Mouse (Mus musculus): Measurements from ENCODE around the gene Gm40193.
A peak's percentile ranks its signal among the peaks of the same experiment; 100 is the strongest.
"Not testable (repeated sequence)": the region's sequence is repeated elsewhere in the genome, so short reads cannot be mapped to it uniquely, and the experiment has no call there.

Gene Gm40193

DNA sequence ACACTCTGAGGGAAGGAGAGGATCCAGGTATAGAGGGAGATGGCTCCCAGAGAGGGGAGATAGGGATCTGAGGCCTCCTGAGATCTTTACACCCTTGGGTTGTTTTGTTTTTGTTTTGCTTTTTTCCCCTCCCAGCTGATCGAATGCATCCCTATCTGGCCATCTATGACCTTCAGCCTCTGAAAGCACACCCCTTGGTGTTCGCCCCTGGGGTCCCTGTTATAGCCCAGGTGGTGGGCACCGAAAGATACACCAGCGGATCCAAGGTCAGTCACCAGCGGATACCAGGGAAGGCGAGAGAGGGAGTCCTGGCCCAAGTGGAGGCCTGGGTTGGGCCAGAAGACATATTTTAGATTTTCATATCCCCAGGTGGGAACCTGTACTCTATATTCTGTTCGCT is 8.2 kb upstream of the Gm40193 start:
- DNase-seq (ENCODE audit: low read depth): peak; percentile 22

DNA sequence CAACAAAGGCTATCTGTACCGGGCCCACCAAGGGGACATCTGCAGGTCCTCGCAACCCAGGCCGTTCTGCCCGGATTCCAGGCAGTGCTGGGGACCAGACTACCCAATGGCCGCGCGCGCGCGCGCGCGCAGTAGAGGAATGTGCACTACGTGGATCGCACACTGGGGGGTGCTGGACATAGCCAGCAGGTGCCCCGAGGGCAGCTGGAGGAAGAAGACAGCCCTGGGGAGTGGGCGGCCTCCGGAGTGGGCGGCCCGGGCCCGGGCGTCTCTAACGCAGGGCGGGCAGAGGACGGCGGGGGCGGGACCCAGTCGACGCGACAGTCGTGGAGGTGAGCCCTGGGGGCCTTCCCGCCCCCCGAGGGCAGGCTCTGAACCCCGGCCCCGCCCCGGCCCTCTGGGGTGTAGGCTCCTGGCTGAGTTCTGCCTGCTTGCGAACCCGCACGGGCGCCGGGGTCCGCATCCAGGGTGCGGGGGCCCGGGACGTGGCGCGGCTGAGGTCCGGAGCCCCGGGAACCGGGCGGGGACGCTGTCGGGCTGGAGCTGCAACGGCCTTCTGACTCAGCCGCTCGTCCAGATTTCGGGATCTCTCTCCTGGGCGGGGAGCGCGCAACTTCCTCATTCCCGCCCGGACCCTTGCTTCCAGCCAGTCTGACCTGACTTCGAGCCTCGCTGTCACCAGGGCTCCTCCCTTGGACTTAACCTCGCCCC is 7.3 kb upstream of the Gm40193 start, which contains the start of gene Pld2:
TSS of gene Pld2 (plus strand) at position 188 of the 711 bp plus-strand sequence.
- peak; percentile 91 for DNase-seq (ENCODE audit: low read depth)

DNA sequence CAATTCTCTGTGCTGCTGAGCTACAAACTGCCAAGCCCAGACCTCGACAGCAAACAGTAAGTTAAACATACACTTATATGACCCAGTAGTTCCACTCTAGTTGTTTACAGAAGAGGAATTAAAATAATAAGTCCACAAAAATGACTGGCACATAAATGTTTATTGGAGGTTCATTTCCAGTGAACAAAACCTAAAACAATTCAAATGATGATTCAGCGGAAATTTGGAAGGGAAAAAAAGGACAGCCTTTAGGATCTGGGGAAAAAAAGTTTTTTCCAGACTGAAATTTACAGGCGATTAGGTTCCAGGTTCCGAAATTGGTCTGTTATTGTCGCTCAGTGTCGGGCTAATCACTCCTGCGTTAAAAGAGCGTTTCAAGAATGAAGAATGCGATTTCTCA is 6.7 kb upstream of the Gm40193 start:
- DNase-seq (ENCODE audit: low read depth): no peak

DNA sequence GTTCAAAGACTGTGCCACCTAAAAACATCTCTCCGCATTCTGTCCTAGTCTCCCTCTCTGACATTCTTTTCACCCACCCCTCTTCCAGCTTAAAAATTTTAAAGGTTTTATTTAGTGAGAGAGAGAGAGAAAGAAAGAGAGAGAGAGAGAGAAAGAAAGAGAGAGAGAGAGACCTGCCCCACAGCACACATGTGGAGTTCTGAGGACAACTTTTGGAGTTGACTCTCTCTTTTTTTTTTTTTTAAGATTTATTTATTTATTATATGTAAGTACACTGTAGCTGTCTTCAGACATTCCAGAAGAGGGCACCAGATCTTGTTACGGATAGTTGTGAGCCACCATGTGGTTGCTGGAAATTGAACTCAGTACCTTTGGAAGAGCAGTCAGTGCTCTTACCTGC is 1.7 kb downstream of the Gm40193 start:
- DNase-seq (ENCODE audit: low read depth): not testable (repeated sequence)

GRCm38 (mm10) chr11:70528610-70529009 is 4.1 kb downstream of the Gm40193 start:
- no peak for DNase-seq (ENCODE audit: low read depth)

GRCm38 (mm10) chr11:70526211-70526610 is 6.5 kb downstream of the Gm40193 start:
- no peak for DNase-seq (ENCODE audit: low read depth)

- DNase-seq (ENCODE audit: low read depth): peak; percentile 34
Observed at GRCm38 (mm10) chr11:70525726-70526125, 7.0 kb downstream of the Gm40193 start.

DNA sequence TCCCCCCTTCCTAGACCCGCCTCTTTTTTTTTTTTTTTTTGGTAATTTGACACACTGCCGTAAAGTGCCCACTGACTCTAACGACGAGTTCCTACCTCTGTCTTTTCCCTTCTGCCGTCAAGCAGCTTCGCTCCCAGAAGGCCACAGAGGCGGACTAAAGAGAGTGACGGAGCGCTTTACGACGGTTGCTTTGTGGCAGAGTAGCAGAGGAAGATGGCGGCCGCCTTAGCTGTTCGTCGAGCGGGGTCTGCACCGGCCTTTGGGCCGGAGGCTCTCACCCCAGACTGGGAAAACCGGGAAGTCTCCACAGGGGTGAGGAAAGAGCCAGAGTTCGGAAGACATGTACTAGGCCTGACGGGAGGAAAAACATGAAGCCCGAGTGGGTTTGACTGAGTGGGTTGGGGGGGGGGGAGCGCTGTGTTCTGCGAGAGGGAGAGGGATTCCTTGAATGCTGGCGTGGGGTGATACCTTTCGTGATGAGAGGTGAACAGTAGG is 7.5 kb downstream of the Gm40193 start, which contains the start of gene Psmb6:
TSS of gene Psmb6 (plus strand) at position 184 of the 495 bp plus-strand sequence.
- peak; percentile 97 for DNase-seq (ENCODE audit: low read depth)

GRCm38 (mm10) chr11:70524782-70525181 is 8.0 kb downstream of the Gm40193 start:
- DNase-seq (ENCODE audit: low read depth): no peak

DNA sequence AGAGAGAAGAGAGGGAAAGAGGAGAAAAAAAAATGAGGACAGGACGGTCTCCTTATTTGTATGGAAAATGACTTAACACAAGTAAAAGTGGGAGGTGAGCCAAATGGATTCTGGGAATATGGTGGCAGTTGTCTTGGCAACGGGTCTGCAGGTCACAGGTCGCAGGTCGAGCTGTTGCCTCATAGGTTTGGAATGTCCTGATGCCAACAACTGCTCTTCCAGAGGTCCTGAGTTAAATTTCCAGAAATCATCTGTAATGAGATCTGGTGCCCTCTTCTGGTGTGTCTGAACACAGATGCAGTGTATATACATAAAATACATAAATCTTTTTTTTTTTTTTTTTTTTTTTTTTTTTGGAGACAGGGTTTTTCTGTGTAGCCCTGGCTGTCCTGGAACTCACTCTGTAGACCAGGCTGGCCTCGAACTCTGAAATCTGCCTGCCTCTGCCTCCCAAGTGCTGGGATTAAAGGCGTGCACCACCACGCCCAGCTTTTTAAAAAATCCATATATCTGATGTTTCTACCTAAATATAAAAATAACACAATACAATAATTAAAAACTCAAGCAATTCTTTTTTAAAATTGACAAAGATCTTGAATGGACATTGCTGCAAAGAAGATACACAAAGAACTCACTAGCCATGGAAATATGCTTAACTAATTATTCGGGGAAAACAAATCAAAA is 9.3 kb downstream of the Gm40193 start:
- DNase-seq (ENCODE audit: low read depth): not testable (repeated sequence)

GRCm38 (mm10) chr11:70520178-70520769 is 12.5 kb downstream of the Gm40193 start:
- no peak for DNase-seq (ENCODE audit: low read depth)

- DNase-seq (ENCODE audit: low read depth): no peak
Observed at GRCm38 (mm10) chr11:70518923-70519322, 13.8 kb downstream of the Gm40193 start, which contains the start of gene Gltpd2. TSS of gene Gltpd2 (plus strand) at chr11:70519196.

- no peak for DNase-seq (ENCODE audit: low read depth)
Observed at GRCm38 (mm10) chr11:70518436-70518835, 14.3 kb downstream of the Gm40193 start.

DNA sequence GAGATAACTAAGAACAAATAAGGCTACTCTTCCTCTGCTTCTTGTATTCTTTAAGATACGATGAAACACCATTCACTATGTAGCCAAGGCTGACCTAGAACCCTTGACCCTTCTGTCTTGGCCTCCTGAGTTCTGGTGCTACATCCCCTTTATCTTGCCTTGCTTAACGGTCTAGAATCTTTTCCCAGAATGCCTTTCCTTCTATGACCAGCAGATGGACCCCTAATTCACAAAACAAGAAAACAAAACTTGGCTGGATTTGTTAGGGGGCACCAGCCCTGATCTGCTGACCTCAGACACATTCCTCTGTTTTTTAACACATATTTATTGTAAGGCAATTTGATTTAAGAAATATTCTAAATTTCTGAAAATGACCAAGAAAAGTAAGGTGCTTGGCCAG is 16.4 kb downstream of the Gm40193 start:
- DNase-seq (ENCODE audit: low read depth): peak; percentile 81

DNA sequence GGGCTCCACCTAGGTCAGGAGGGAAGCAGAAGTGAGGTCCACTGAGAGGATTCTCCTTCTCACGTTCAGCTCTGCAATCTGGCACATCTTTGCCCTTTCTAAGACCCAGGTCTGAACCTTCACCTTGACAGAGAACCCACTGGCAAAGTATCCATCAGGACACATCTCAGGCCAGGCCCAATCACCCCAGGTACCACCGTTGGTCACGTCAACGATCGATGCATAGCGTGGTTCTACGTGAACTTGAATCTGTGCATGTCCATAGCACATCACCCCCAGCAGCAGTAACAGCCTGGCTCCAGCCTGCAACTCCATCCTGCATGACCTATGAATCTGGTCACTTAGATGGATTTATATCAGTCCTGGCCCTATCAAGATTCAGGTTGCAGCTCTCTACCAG is 18.5 kb downstream of the Gm40193 start, which contains the start of gene Vmo1:
TSS of gene Vmo1 (minus strand) at position 329 of the 400 bp plus-strand sequence.
- no peak for DNase-seq (ENCODE audit: low read depth)

- DNase-seq (ENCODE audit: low read depth): no peak
Observed at GRCm38 (mm10) chr11:70513520-70513919, 19.2 kb downstream of the Gm40193 start.

DNA sequence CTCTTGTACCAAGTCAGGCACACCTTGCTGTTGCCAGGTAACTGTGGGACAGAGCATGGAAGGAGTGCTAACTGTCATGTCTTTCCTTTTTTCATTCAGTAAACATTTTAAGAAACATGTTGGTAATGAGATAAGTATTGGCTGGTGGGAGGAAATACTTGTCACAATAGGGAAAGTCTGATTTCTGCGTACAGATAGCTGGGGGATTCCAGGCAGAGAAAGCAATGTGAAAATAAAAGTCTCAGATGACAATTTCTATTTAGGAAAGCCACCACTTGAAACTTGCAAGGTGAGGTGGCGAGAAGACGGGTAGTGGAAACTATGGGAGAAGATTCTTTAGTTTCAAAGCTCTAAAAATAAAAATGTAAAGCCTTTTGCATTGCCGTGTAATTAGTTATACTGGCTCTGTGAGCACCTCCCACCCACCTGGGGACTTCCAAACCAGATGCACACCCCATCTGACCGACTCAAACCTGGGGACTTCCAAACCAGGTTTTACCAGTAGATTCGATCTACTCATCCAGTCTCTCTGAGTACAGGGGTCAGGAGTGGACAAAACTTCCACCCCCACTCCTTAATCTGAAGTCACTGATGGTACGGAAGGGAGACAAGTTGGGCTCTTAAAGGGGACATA is 19.9 kb downstream of the Gm40193 start:
- peak; percentile 72 for DNase-seq (ENCODE audit: low read depth)

- no peak for DNase-seq (ENCODE audit: low read depth)
Observed at GRCm38 (mm10) chr11:70511825-70512224, 20.9 kb downstream of the Gm40193 start.

DNA sequence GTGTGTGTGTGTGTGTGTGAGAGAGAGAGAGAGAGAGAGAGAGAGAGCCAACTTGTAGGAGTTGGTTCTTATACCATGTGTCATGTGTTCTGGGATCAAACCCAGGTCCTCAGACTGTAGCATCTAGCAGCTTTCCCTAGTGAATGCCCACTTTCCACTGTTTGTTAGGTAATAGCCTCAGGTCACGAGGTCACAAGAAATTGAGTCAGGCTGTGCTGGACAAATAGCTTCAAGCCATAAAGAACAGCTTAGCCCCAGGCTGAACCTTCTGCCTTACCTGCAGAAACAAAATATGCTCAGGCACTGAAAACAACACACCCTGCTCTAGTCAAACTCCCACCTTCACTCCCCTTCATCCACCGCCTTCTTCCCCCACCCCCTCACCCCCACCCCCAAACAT is 21.5 kb downstream of the Gm40193 start:
- DNase-seq (ENCODE audit: low read depth): no peak

DNA sequence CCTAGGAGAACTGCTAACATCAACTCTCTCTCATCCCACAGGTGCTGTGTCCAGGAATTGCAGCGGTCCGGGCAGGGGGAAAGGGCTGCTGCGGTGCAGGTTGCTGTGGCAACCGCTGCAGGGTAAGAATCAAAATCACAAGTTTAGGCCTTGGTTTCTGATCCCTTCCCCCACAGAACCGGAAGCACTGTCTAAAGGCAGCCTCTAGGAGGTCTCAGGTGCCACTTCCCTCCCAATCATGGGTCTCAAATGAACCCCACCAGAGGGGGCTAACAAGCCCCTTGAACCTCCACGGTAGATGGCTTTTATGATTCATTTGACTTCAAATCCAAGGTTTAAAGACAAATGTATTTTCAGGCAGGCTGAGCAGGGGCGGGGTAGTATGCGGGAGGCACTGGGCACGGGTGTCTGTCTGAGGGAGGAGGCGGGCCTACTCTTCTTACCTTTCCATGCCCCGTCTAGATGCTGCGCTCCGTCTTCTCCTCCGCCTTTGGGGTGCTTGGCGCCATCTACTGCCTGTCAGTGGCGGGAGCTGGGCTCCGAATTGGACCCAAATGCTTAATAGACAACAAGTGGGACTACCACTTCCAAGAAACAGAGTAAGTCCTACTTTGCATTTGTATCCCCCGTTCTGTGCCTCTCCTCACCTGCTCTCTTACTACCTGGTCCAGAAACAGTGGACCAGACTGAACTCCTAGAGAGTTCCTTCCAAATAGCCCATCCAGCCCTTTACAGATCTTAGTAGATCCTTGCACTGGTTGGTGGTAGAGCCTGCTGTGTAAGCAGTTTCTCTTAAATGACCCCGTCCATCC is 22.8 kb downstream of the Gm40193 start:
- DNase-seq (ENCODE audit: low read depth): peak; percentile 86

DNA sequence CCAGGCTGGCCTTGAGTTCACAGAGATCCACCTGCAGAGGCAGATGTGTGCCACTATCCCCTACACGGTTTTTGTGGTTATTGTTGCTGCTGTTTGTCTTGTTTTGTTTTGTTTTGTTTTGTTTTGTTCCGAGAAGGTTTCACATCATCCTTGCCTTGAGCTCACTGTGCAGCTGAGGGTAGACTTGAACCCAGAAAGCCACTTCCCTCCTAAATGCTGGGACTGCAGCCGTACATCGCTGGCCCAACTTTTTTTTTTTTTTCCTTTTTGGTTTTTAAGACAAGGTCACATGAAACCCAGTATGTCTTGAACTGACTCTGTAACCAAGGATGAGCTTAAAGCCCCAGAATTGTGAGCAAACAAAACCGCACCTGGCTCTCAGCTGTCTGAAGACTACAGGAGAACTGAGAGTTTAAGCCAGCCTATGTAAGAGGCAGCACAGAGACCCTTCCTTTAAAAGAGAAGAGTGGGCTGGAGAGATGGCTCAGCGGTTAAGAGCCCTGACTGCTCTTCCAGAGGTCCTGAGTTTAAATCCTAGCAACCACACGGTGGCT is 25.7 kb downstream of the Gm40193 start:
- no peak for DNase-seq (ENCODE audit: low read depth)
